Mouse (Mus musculus) ES-Bruce4 (cell line): ENCODE data around the gene Pde3b.

Source experiments
- CTCF ChIP-seq: IDR thresholded peaks from one replicate; pipeline ENCODE4 v1.8.1; 2011; ENCODE audit warnings: low read depth, low read length
- EP300 ChIP-seq: IDR thresholded peaks from 2 replicates; pipeline ENCODE4 v1.6.1; 2011; ENCODE audit warnings: low read depth, low read length; ENCODE audit not compliant: insufficient read depth
- POLR2A ChIP-seq: IDR thresholded peaks from one replicate; pipeline ENCODE4 v1.8.1; 2011; ENCODE audit warnings: low read length; ENCODE audit not compliant: insufficient read depth

DNA sequence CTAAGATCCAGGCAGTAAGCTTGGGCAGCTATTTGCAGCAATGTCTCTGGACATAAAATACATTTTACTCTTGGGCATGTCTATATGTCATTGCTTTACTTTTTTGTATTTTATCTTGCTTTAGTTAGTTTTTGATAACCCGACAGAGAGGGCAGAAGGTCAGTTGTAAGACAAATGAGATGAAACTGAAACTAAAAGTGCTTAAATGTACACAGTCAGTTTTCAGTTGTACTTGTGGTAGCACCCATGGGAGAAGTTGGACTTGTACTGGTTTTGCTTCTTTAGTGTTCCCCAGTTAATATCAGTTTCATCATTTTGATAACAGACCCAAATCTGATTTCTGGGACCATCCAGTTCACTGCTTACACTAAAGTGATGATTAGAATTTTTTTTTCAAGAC is 24.6 kb downstream of the Pde3b start:
- TF ChIP-seq POLR2A (no peak), CTCF (no peak), EP300 (no peak)
